Mouse (Mus musculus) thymus, adult 2 months (tissue): ENCODE measurements around the gene Mapkap1.

Experiments
- CTCF ChIP-seq: fragments of 200-500 bp; IDR thresholded peaks from 2 replicates; pipeline ENCODE4 v1.5.1; 2012; ENCODE audit warnings: mild to moderate bottlenecking, control low read depth, low read length, moderate library complexity, borderline replicate concordance; ENCODE audit not compliant: control insufficient read depth, poor library complexity, insufficient read depth; ENCODE audit errors: extremely low read depth
- POLR2A ChIP-seq: fragments of 200-500 bp; IDR thresholded peaks from 2 replicates; pipeline ENCODE4 v1.6.1; 2012; ENCODE audit warnings: mild to moderate bottlenecking, low read length, control low read depth, moderate library complexity; ENCODE audit not compliant: control insufficient read depth, poor library complexity, insufficient read depth; ENCODE audit errors: extremely low read depth

GRCm38 (mm10) chr2:34603653-34604214 lies 197.2 kb downstream of the Mapkap1 start:
- no peak for TF ChIP-seq CTCF
- TF ChIP-seq POLR2A: no peak
